Mouse (Mus musculus) limb, embryonic 13.5 days (tissue): ENCODE results near the gene Prokr2. TPM values are rescaled to one million over a fixed set of nuclear protein-coding genes. Genes with fewer than 3 reads are reported as not detected.
A peak's percentile ranks its signal among the peaks of the same experiment; 100 is the strongest.

ENCODE experiments used
- ATAC-seq: fragments of 200-750 bp; cut with Nextera tagmentation; 2 replicates; pipeline ENCODE4 v1.8.0; 2017; ENCODE audit warnings: low read depth, moderate number of reproducible peaks, moderate TSS enrichment; ENCODE audit not compliant: low FRiP score
- H3K27ac ChIP-seq: fragments of 300-500 bp; sonication (generic); 2 replicates; pipeline ENCODE4 v1.5.1; 2015; ENCODE audit warnings: inconsistent platforms, mild to moderate bottlenecking, moderate library complexity
- H3K27me3 ChIP-seq: fragments of 300-500 bp; sonication (generic); 2 replicates; pipeline ENCODE4 v1.6.1; 2015; ENCODE audit warnings: mild to moderate bottlenecking, inconsistent platforms
- H3K36me3 ChIP-seq: fragments of 300-500 bp; sonication (generic); 2 replicates; pipeline ENCODE4 v1.6.1; 2015; ENCODE audit warnings: inconsistent platforms, mild to moderate bottlenecking, moderate library complexity
- H3K4me1 ChIP-seq: fragments of 300-500 bp; sonication (generic); 2 replicates; pipeline ENCODE4 v1.6.1; 2015; ENCODE audit warnings: inconsistent platforms
- H3K4me2 ChIP-seq: fragments of 300-500 bp; sonication (generic); replicated peaks from 2 replicates; pipeline ENCODE4 v1.6.1; 2015; ENCODE audit warnings: inconsistent platforms, mild to moderate bottlenecking, moderate library complexity
- H3K4me3 ChIP-seq: fragments of 300-500 bp; sonication (generic); 2 replicates; pipeline ENCODE4 v1.5.1; 2015; ENCODE audit warnings: moderate library complexity, mild to moderate bottlenecking, inconsistent platforms
- H3K9ac ChIP-seq: fragments of 300-500 bp; sonication (generic); 2 replicates; pipeline ENCODE4 v1.6.1; 2015; ENCODE audit warnings: mild to moderate bottlenecking, inconsistent platforms
- H3K9me3 ChIP-seq: fragments of 300-500 bp; sonication (generic); 2 replicates; pipeline ENCODE4 v1.6.1; 2016; ENCODE audit warnings: inconsistent platforms
- WGBS: fragments of 180-500 bp; shearing (Covaris S2); methylation state at CpG from one replicate; pipeline ENCODE4 v1.1.7; 2015; 5-methylcytosine and 5-hydroxymethylcytosine counted together
- polyA plus RNA-seq: library from polyadenylated mRNA; unstranded; fragments of >200 nt; fragmentation: Nextera tagmentation; extraction: Ambion mirVana; gene quantifications from 2 replicates; pipeline ENCODE4 v1.2.1, GENCODE M21; 2015

The Prokr2 gene
- 2.1 and 2.7 TPM in 2 replicates for polyA plus RNA-seq

DNA sequence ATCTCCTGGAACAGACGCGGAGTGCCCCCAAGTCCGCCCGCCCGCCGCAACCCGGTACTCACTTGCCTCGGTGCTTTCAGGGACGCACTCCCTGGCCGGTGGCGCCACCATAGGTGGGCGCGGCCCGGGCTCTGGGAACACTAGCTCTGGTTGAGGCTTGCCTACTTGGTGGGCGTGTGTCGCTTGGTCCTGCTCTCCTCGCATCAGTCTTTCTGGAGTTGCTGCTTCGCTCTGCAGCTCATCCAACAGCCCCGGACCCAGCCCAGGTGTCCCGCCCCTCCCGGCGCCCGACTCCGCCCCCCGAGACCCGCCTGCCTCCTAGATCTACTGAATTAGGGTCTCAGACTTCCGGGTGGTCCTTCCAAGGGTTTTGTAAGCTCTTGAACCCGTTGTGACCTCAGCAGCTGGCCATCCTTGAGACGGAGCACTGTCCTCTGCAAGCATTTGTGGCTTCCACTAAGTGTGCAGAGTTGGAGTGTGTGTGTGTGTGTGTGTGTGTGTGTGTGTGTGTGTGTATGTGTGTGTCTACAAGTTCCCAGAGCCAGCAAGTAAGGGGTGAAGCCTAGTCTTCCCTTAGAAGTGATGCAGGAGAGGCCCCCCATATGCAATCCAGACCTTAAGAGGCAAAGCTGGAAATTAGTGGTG lies at the start of gene Prokr2:
TSS of gene Prokr2 (minus strand) at position 254 of the 645 bp plus-strand sequence.
- Histone ChIP-seq H3K4me1 (peaks cover 6% of the 10 kb centered on the region), H3K9me3 (no peaks in the 10 kb centered on the region), H3K27ac (no peak within 1 kb of the TSS), H3K4me3 (peak within 1 kb of the TSS; percentile 49), H3K27me3 (peaks cover 35% of the 10 kb centered on the region), H3K36me3 (no peaks in the 10 kb centered on the region), H3K9ac (peak within 1 kb of the TSS; percentile 58), H3K4me2 (peak within 1 kb of the TSS; percentile 76)
- ATAC-seq: peak; percentile 33
- WGBS: 1% methylated on average over 29 of the region's 29 CpGs

DNA sequence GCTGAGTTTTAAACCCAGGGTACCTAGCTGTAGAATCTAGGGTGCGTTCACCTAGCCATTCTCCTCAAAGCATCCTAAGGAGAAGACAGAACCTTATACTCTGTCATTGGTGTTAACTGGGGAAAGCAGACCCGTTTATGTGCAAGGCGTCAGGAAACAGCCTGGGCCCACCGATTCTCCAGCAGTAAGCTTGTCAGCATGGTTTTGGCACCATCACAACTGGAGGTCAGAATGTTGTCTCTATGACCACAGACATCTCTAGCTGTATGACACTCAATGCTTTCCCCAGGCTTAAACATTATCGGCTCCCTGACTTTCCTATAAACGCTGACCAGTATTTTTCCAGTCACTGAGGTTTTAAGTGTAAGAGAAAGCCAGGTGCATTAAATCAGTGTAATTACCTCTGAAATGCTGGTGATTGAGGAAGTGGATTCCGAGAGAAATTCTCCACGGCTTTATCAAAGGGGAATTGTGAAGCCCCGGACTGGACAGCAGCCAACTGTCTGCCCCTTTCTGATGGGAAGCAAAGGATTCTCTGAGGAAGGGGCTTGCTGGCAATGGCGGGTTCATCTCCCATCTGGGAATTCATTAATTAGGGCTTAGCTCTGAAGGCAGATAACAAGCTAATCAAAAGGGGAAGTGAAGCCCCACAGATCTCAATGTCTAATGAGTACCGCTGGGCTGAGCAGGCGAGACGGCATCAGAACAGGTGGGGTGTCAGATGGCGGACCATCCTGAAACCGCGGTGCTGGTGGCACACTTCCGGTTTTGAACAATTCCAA lies 42.1 kb upstream of the Prokr2 start:
- H3K4me1 ChIP-seq: peaks cover 11% of the 10 kb centered on the region; the same call in 1 of the 2 replicates
- no peak for ATAC-seq
- H3K9ac ChIP-seq: no peak overlapping the region
- WGBS: 54% methylated on average over 17 of the region's 17 CpGs
- no peaks in the 10 kb centered on the region for H3K27me3 ChIP-seq
- H3K27ac ChIP-seq: no peak overlapping the region
- H3K36me3 ChIP-seq: no peaks in the 10 kb centered on the region
- H3K4me3 ChIP-seq: no peak overlapping the region
- no peaks in the 10 kb centered on the region for H3K9me3 ChIP-seq
- H3K4me2 ChIP-seq: no peak overlapping the region

DNA sequence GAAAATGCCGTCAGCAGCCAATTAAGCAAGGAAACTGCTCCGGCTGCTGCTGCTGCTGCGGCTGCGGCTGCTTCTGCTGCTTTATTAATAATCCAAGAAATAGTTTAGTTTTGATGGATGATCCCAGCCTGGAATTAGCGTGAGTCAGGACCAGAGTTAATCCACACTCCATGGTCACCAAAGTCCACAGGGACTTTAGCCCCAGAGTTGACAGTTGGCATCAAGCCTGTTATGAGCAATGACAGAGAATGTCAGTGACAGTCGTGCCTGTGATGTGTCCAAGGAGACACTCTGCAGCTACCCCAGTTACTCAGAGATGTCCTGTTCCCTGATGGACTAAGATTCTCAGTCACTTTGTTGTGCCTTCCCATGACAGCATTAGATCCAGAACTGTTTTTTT lies 40.3 kb upstream of the Prokr2 start:
- Histone ChIP-seq H3K4me3 (no peak overlapping the region), H3K9ac (no peak overlapping the region), H3K27me3 (no peaks in the 10 kb centered on the region), H3K4me2 (no peak overlapping the region), H3K9me3 (peaks cover 3% of the 10 kb centered on the region; the same call in 1 of the 2 replicates), H3K4me1 (peaks cover 11% of the 10 kb centered on the region; the same call in 1 of the 2 replicates), H3K36me3 (no peaks in the 10 kb centered on the region), H3K27ac (no peak overlapping the region)
- ATAC-seq: no peak
- 71% methylated on average over 6 of the region's 6 CpGs for WGBS

GRCm38 (mm10) chr2:132423411-132424047 lies 38.3 kb upstream of the Prokr2 start:
- no peak overlapping the region for H3K4me3 ChIP-seq
- peaks cover 6% of the 10 kb centered on the region; the same call in 1 of the 2 replicates for H3K9me3 ChIP-seq
- WGBS: 64% methylated on average over 7 of the region's 7 CpGs
- no peak overlapping the region for H3K9ac ChIP-seq
- H3K27ac ChIP-seq: no peak overlapping the region
- no peaks in the 10 kb centered on the region for H3K27me3 ChIP-seq
- no peak for ATAC-seq
- peaks cover 11% of the 10 kb centered on the region; the same call in 1 of the 2 replicates for H3K4me1 ChIP-seq
- H3K36me3 ChIP-seq: no peaks in the 10 kb centered on the region
- H3K4me2 ChIP-seq: no peak overlapping the region

GRCm38 (mm10) chr2:132422846-132423245 lies 37.6 kb upstream of the Prokr2 start:
- ATAC-seq: no peak
- Histone ChIP-seq H3K4me3 (no peak overlapping the region), H3K9ac (no peak overlapping the region), H3K36me3 (no peaks in the 10 kb centered on the region), H3K4me2 (no peak overlapping the region), H3K27me3 (no peaks in the 10 kb centered on the region), H3K27ac (no peak overlapping the region), H3K4me1 (peaks cover 11% of the 10 kb centered on the region; the same call in 1 of the 2 replicates), H3K9me3 (peaks cover 6% of the 10 kb centered on the region; the same call in 1 of the 2 replicates)
- 86% methylated on average over 9 of the region's 9 CpGs for WGBS

GRCm38 (mm10) chr2:132418414-132418813 lies 33.2 kb upstream of the Prokr2 start:
- Histone ChIP-seq H3K4me2 (no peak overlapping the region), H3K9ac (no peak overlapping the region), H3K27ac (no peak overlapping the region), H3K9me3 (peaks cover 6% of the 10 kb centered on the region; the same call in 1 of the 2 replicates), H3K4me3 (no peak overlapping the region), H3K4me1 (no peaks in the 10 kb centered on the region), H3K27me3 (no peaks in the 10 kb centered on the region), H3K36me3 (no peaks in the 10 kb centered on the region)
- 77% methylated on average over 2 of the region's 2 CpGs for WGBS
- ATAC-seq: 0 out of 2 replicates have a peak, but pooled peaks have one; percentile 24

DNA sequence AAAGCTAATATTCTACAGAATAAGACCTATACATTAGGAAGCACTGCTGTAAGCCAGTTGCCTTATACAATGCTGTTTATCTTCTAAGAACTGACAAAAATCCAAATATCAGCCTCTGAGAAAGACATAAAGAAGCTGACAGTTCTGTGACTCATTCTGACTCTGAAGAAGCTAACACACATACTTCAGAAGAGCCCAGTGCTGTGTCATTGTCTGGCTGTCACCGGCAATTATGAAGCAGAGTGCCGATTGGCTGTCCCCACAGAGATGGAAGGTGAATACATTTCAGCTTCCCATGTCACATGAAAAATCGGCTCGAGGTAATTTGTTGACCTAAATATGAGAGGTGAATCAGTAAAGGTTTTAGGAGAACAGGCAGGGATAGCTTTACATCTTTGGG lies 24.9 kb upstream of the Prokr2 start:
- Histone ChIP-seq H3K9ac (no peak overlapping the region), H3K27ac (no peak overlapping the region), H3K9me3 (no peaks in the 10 kb centered on the region), H3K36me3 (no peaks in the 10 kb centered on the region), H3K27me3 (no peaks in the 10 kb centered on the region), H3K4me3 (no peak overlapping the region), H3K4me2 (no peak overlapping the region), H3K4me1 (no peaks in the 10 kb centered on the region)
- WGBS: 91% methylated on average over 4 of the region's 4 CpGs
- no peak for ATAC-seq

- H3K4me1 ChIP-seq: peaks cover 11% of the 10 kb centered on the region
- H3K27me3 ChIP-seq: no peaks in the 10 kb centered on the region
- no peak overlapping the region for H3K27ac ChIP-seq
- H3K4me3 ChIP-seq: no peak overlapping the region
- no peaks in the 10 kb centered on the region for H3K36me3 ChIP-seq
- H3K9ac ChIP-seq: no peak overlapping the region
- H3K4me2 ChIP-seq: no peak overlapping the region
- no peak for ATAC-seq
- WGBS: 85% methylated on average over 8 of the region's 8 CpGs
- peaks cover 11% of the 10 kb centered on the region for H3K9me3 ChIP-seq
Measured at GRCm38 (mm10) chr2:132398136-132398535, 12.9 kb upstream of the Prokr2 start.

DNA sequence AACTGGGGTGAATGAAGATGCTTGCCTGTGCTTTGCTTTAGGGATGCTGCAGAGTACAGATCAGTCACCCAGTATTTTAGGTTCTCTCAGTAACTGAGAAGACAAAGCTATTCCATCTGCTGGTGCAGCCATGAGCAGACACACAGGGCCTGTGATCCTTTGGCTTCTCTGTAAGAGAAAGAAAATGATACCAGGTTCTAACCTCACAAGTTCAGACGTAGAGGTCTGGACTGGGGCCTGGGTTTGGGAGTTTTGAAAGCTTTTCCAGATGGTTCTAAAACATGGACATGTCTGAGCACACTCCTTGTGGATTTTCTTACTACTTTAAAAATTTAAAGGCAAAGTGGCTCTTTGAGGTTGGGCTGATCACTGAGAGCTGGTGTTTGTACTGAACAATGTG lies 10.5 kb upstream of the Prokr2 start:
- Histone ChIP-seq H3K4me3 (no peak overlapping the region), H3K27me3 (no peaks in the 10 kb centered on the region), H3K4me2 (no peak overlapping the region), H3K27ac (no peak overlapping the region; the same call in 1 of the 2 replicates), H3K9me3 (peaks cover 11% of the 10 kb centered on the region), H3K9ac (no peak overlapping the region), H3K4me1 (peaks cover 11% of the 10 kb centered on the region), H3K36me3 (no peaks in the 10 kb centered on the region)
- ATAC-seq: peak; percentile 86; the same call in 1 of the 2 replicates
- WGBS: 5% methylated on average over 1 of the region's 1 CpGs

DNA sequence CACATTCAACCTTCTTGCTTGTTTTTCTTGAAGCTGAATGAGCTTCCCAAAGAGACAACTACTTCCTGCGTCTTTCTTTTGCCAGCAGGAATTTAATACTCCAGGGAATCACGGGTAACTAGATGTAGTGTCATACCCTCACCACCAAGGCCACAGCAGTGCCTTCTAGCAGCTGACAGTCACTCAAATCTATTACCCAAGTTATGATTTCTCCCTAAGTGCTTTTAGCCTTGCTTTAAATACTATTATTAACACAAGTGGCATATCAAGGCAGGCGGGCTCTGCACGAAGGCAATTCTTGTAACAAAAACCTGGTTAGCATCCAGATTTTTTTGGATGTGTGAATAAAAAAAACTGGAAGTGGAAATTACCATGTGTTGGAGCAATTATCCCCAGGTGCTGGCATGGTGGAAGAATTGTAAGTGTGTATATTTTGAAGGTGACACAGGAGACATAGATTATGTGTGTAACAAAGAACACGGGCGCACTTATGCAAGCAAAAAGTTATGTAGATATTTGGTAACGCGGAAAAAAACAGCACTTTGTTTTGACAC lies 5.4 kb upstream of the Prokr2 start:
- Histone ChIP-seq H3K27ac (no peak overlapping the region), H3K36me3 (no peaks in the 10 kb centered on the region), H3K4me1 (peaks cover 14% of the 10 kb centered on the region), H3K4me3 (no peak overlapping the region), H3K9me3 (no peaks in the 10 kb centered on the region), H3K27me3 (peaks cover 8% of the 10 kb centered on the region), H3K4me2 (no peak overlapping the region), H3K9ac (no peak overlapping the region)
- no peak for ATAC-seq
- WGBS: 69% methylated on average over 8 of the region's 8 CpGs

- no peaks in the 10 kb centered on the region for H3K9me3 ChIP-seq
- H3K9ac ChIP-seq: no peak overlapping the region
- no peak overlapping the region for H3K4me3 ChIP-seq
- H3K27me3 ChIP-seq: peaks cover 13% of the 10 kb centered on the region
- H3K4me2 ChIP-seq: no peak overlapping the region
- ATAC-seq: no peak
- H3K4me1 ChIP-seq: peaks cover 8% of the 10 kb centered on the region
- WGBS: 26% methylated on average over 7 of the region's 7 CpGs
- no peaks in the 10 kb centered on the region for H3K36me3 ChIP-seq
- no peak overlapping the region for H3K27ac ChIP-seq
Measured at GRCm38 (mm10) chr2:132389562-132389961, 4.3 kb upstream of the Prokr2 start.
